Mouse (Mus musculus) liver, postnatal 0 days (tissue): ENCODE data around the gene Herpud2.

Source experiments
- CTCF ChIP-seq: sonication (generic); IDR thresholded peaks from 2 replicates; pipeline ENCODE4 v1.5.1; 2016; ENCODE audit warnings: antibody characterized with exemption, low read depth
- EP300 ChIP-seq: IDR thresholded peaks from 2 replicates; pipeline ENCODE4 v1.6.1; 2016; ENCODE audit warnings: antibody characterized with exemption, low read depth, mild to moderate bottlenecking

- TF ChIP-seq CTCF (peak; percentile 92), EP300 (no peak)
These were observed 47.0 kb downstream of the Herpud2 start for GRCm38 (mm10) chr9:25104638-25105037.
